Mouse (Mus musculus): ENCODE data around the gene Ap1s3.

DNA sequence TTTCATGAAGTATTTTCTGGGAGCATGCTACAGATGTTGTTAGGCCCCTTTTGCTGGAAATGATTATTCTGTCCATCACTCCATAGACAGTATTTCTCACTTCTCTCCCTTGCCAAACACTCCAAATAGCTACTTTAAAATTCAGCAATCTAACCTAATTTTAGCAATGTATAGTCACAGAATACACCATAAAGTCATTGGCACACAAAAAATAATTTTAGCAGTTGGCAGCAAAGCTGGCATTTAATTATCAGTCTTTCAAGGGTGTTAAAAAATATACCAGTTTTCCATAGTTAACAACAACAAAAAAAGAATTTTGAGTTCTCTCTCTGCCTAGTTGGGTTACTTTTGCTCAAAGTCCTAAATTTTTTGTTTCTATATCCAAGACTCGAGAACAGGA, 14.4 kb downstream of the Ap1s3 start:
- TF ChIP-seq POLR2A (IDR thresholded peaks at IDR 0.05; ENCODE audit: insufficient read depth, low read depth, low read length) = no peak
- no peak for TF ChIP-seq CTCF (IDR thresholded peaks at IDR 0.05)
- no peak for TF ChIP-seq EP300 (IDR thresholded peaks at IDR 0.05; ENCODE audit: insufficient read depth, low read depth, low read length)
